Mouse (Mus musculus) megakaryocyte, embryonic 14.5 days (primary cell): ENCODE data around the gene Shq1. TPM values are rescaled to one million over a fixed set of nuclear protein-coding genes. Genes with fewer than 3 reads are reported as not detected.
A peak's percentile ranks its signal among the peaks of the same experiment; 100 is the strongest.

ENCODE experiments used
- H3K27me3 ChIP-seq: replicated peaks from 2 replicates; pipeline ENCODE3; 2012; ENCODE audit warnings: inconsistent platforms
- H3K36me3 ChIP-seq: replicated peaks from 2 replicates; pipeline ENCODE3; 2012; ENCODE audit warnings: low read length, inconsistent platforms, mixed read lengths
- H3K4me1 ChIP-seq: 2 replicates; pipeline ENCODE4 v1.6.1; 2012; ENCODE audit warnings: inconsistent platforms
- H3K4me3 ChIP-seq: replicated peaks from 2 replicates; pipeline ENCODE3; 2012; ENCODE audit warnings: moderate library complexity, mild to moderate bottlenecking, inconsistent platforms
- H3K9me3 ChIP-seq: 2 replicates; pipeline ENCODE4 v1.6.1; 2012; ENCODE audit warnings: inconsistent platforms
- FLI1 ChIP-seq: IDR thresholded peaks from 2 replicates; pipeline ENCODE4 v1.6.1; 2012; ENCODE audit warnings: low read length, inconsistent platforms, mixed read lengths
- GATA1 ChIP-seq: IDR thresholded peaks from 3 replicates; pipeline ENCODE4 v1.6.1; 2012; ENCODE audit warnings: mixed read lengths, low read length, inconsistent platforms, borderline replicate concordance
- polyA plus RNA-seq: library from polyadenylated mRNA; stranded (reverse); fragments of >175 nt; gene quantifications from 2 replicates; pipeline ENCODE4 v1.2.3, GENCODE M21; 2012; ENCODE audit warnings: low replicate concordance; ENCODE audit not compliant: insufficient read depth

Shq1 gene
- polyA plus RNA-seq, 1 experiment = 9.3 TPM

GRCm38 (mm10) chr6:100610897-100611575 is 59.9 kb downstream of the Shq1 start:
- Histone ChIP-seq H3K36me3 (peaks cover 47% of the 10 kb centered on the region), H3K27me3 (no peaks in the 10 kb centered on the region), H3K4me1 (peaks cover 21% of the 10 kb centered on the region), H3K4me3 (no peak overlapping the region), H3K9me3 (no peaks in the 10 kb centered on the region)
- TF ChIP-seq FLI1 (no peak), GATA1 (no peak)

DNA sequence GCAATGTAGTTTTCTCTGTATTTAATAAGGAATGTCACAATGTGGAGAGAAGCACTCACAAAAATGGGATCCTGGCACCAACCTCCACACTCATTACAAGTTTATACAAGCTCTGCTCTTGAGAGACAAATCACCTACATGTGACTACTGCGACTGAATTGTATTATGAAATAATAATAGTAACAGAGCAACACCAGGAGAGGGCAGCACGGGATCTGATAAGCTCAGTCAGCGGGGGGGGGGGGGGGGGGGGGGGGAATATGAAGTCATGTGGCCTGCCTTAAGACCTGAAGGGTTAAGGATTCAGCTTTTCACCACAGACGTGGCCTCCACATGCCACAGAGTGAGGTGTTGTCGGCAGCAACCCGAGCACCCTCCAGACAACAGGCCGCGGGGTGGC is 60.8 kb downstream of the Shq1 start:
- Histone ChIP-seq H3K4me1 (peaks cover 16% of the 10 kb centered on the region), H3K9me3 (no peaks in the 10 kb centered on the region), H3K4me3 (no peak overlapping the region), H3K36me3 (peaks cover 43% of the 10 kb centered on the region), H3K27me3 (no peaks in the 10 kb centered on the region)
- TF ChIP-seq GATA1 (no peak), FLI1 (no peak)

GRCm38 (mm10) chr6:100609256-100609655 is 61.7 kb downstream of the Shq1 start:
- Histone ChIP-seq H3K4me3 (no peak overlapping the region), H3K36me3 (peaks cover 41% of the 10 kb centered on the region), H3K9me3 (no peaks in the 10 kb centered on the region), H3K27me3 (no peaks in the 10 kb centered on the region), H3K4me1 (peaks cover 14% of the 10 kb centered on the region)
- no peak for TF ChIP-seq GATA1
- no peak for TF ChIP-seq FLI1

DNA sequence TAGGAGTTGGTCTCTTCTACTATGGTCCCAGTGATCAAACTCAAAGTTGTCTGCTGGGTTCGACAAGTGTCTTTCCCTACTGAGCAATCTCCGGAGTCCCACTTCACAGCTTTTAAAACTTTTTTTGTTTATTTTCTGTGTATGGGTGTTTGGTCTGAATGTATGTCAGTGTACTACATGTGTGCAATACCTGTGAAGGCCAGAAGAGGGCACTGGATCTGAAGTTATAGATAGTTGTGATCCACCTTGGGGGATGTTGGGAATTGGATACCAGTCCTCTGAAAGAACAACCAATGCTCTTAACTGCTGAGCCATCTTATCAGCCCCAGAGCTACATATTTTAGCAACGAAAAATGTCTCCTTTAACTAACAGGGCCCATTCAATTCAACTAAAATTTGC is 62.5 kb downstream of the Shq1 start:
- peaks cover 6% of the 10 kb centered on the region; the same call in 1 of the 2 replicates for H3K4me1 ChIP-seq
- no peaks in the 10 kb centered on the region for H3K9me3 ChIP-seq
- TF ChIP-seq FLI1 (no peak), GATA1 (no peak)
- H3K27me3 ChIP-seq = no peaks in the 10 kb centered on the region
- H3K4me3 ChIP-seq = no peak overlapping the region
- H3K36me3 ChIP-seq = peaks cover 44% of the 10 kb centered on the region

- Histone ChIP-seq H3K9me3 (no peaks in the 10 kb centered on the region), H3K27me3 (no peaks in the 10 kb centered on the region), H3K4me1 (peaks cover 3% of the 10 kb centered on the region; the same call in 1 of the 2 replicates), H3K4me3 (no peak overlapping the region), H3K36me3 (peaks cover 57% of the 10 kb centered on the region)
- TF ChIP-seq GATA1 (no peak), FLI1 (no peak)
These were observed 64.2 kb downstream of the Shq1 start for GRCm38 (mm10) chr6:100606805-100607204.

GRCm38 (mm10) chr6:100603702-100604101 is 67.3 kb downstream of the Shq1 start:
- Histone ChIP-seq H3K36me3 (peaks cover 42% of the 10 kb centered on the region), H3K27me3 (no peaks in the 10 kb centered on the region), H3K9me3 (no peaks in the 10 kb centered on the region), H3K4me3 (peak overlapping the region; percentile 18), H3K4me1 (no peaks in the 10 kb centered on the region)
- TF ChIP-seq FLI1 (no peak), GATA1 (no peak)

DNA sequence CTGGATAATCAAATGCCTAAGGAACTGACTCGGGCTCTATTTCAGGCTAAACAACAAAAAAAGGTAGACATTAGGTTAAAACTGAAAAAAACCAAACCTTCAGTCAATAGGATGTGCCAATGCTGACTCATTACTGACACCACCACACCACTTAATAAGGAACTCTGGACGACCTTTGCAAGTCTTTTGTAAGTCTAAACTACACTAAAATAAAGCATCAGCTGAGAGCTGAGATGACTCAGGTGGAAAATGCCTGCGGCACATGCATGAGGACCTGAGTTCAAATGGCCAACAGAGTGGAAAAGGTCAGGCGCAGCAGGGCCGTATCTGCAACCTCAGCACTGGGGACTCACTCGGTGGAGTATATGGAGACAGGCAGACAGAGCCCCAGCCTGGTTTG is 69.3 kb downstream of the Shq1 start:
- H3K4me3 ChIP-seq = no peak overlapping the region
- no peaks in the 10 kb centered on the region for H3K4me1 ChIP-seq
- no peaks in the 10 kb centered on the region for H3K9me3 ChIP-seq
- TF ChIP-seq FLI1 = no peak
- TF ChIP-seq GATA1 = no peak
- no peaks in the 10 kb centered on the region for H3K27me3 ChIP-seq
- H3K36me3 ChIP-seq = peaks cover 37% of the 10 kb centered on the region

DNA sequence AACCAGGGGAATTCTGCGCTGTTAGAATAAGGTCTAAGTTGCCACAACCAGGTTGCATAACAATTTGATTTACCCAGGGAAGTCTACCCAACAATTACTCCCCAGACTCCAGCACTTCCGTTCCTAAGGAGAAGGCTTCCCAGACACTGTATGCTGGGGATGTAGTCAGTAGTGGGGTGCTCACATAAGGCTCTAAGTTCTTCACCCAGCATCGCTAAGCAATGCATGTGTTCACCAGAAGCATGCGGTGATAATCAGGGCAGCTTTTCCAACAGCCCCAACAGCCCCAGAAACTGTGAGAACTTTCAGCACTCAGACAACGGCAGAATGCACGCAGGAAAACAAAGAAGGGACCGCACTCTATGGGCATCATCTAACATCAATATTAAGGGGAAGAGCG is 77.1 kb downstream of the Shq1 start:
- no peak for TF ChIP-seq FLI1
- TF ChIP-seq GATA1 = no peak
- peaks cover 7% of the 10 kb centered on the region for H3K36me3 ChIP-seq

DNA sequence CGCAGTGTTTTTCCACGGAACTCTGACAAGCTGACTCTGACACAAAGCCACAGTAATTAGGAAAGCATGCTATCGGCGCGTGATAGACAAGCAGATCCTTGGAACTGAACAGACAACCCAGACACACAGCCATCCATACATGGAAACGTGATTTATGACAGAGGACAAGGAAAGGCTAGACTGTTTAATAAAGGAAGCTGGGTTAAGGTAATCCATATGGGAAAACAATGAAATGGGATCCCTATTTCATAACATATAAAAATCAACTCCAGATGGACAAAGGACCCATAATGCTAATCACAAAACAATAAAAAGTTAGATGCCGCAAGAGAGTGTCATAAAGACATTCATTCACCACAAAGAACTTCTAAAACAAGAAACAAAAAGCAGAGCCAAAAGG is 78.0 kb downstream of the Shq1 start:
- peaks cover 7% of the 10 kb centered on the region for H3K36me3 ChIP-seq
- no peaks in the 10 kb centered on the region for H3K27me3 ChIP-seq
- TF ChIP-seq GATA1 (no peak), FLI1 (no peak)
- H3K4me1 ChIP-seq = peaks cover 7% of the 10 kb centered on the region
- H3K4me3 ChIP-seq = no peak overlapping the region
- H3K9me3 ChIP-seq = no peaks in the 10 kb centered on the region

More for the DNA sequence above, 77.1 kb downstream of the Shq1 start:
- H3K4me1 ChIP-seq = no peaks in the 10 kb centered on the region; the same call in 1 of the 2 replicates
- H3K4me3 ChIP-seq = no peak overlapping the region
- no peaks in the 10 kb centered on the region for H3K27me3 ChIP-seq
- no peaks in the 10 kb centered on the region for H3K9me3 ChIP-seq

DNA sequence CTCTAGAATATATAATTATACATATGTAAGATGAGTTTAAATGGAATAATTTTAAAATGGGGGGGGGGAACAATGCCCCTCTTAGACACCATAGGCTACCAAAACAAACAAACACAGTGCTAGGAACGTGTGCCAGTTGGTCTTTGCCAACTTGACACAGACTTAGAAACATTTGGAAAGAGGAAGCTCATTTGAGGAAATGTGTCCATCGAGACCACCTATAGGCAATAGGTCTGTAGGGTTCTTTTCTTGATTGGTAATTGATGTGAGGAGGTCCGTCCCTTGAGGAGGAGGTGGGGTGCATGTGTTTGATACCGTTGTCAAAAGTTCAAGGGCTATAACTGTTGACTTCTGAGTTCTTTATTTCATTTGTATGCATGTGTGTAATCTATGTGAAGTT is 80.4 kb downstream of the Shq1 start:
- Histone ChIP-seq H3K4me1 (peaks cover 28% of the 10 kb centered on the region), H3K9me3 (no peaks in the 10 kb centered on the region), H3K27me3 (no peaks in the 10 kb centered on the region), H3K36me3 (peaks cover 2% of the 10 kb centered on the region), H3K4me3 (no peak overlapping the region)
- TF ChIP-seq GATA1 (no peak), FLI1 (no peak)

DNA sequence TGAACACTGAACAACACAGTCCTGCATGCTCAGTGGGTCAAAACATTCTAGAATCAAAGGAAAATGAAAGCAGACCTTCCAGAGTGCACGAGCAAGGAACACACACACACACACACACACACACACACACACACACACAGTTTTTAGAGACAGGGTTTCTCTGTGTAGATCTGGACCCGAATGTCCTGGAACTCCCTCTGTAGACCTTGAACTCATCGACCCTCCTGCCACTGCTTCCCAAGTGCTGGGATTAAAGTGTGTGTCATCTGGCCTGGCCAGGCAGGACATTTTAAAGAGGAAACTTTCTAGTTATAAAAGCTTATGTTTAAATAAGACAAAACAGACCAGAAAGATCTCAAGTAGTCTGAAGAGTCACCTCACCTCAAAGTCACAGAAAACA is 82.1 kb downstream of the Shq1 start:
- H3K4me3 ChIP-seq = no peak overlapping the region
- no peaks in the 10 kb centered on the region for H3K27me3 ChIP-seq
- H3K9me3 ChIP-seq = no peaks in the 10 kb centered on the region
- H3K4me1 ChIP-seq = peaks cover 29% of the 10 kb centered on the region
- peaks cover 2% of the 10 kb centered on the region for H3K36me3 ChIP-seq
- TF ChIP-seq FLI1 = no peak
- TF ChIP-seq GATA1 = no peak
